Mouse (Mus musculus): ENCODE results near the gene Elmod2.

Gene Elmod2

GRCm38 (mm10) chr8:83274470-83274869, 57.8 kb downstream of the Elmod2 start:
- DNase-seq (ENCODE audit: low read depth), result no peak

GRCm38 (mm10) chr8:83272464-83272863, 59.8 kb downstream of the Elmod2 start:
- DNase-seq (ENCODE audit: low read depth), result no peak

- DNase-seq (ENCODE audit: low read depth), result no peak
Measured at GRCm38 (mm10) chr8:83271172-83271571, 61.1 kb downstream of the Elmod2 start.
